Mouse (Mus musculus): ENCODE results near the gene Pm20d1. TPM values are rescaled to one million over a fixed set of nuclear protein-coding genes. Genes with fewer than 3 reads are reported as not detected.
A peak's percentile ranks its signal among the peaks of the same experiment; 100 is the strongest.

The Pm20d1 gene
- polyA plus RNA-seq (2012), result not detected in 2 replicates

GRCm38 (mm10) chr1:131797202-131797909 lies at the start of gene Pm20d1:
Pm20d1 (plus strand) TSS chr1:131797381.
- H3K4me3 ChIP-seq (replicated peaks), result peak within 1 kb of the TSS; percentile 19
- no peaks in the 10 kb centered on the region for H3K9me3 ChIP-seq (ENCODE audit: control insufficient read depth, low read length)
- no peaks in the 10 kb centered on the region for H3K36me3 ChIP-seq (ENCODE audit: control insufficient read depth)
- no peaks in the 10 kb centered on the region for H3K4me1 ChIP-seq (ENCODE audit: control insufficient read depth)
- H3K27me3 ChIP-seq (ENCODE audit: control insufficient read depth), result peaks cover 27% of the 10 kb centered on the region
- TF ChIP-seq GATA1 (IDR thresholded peaks at IDR 0.05; ENCODE audit: low read length) (no peak), TAL1 (IDR thresholded peaks at IDR 0.05; ENCODE audit: low read length) (no peak)

GRCm38 (mm10) chr1:131747761-131748160 lies 49.4 kb upstream of the Pm20d1 start:
- no peak overlapping the region for H3K4me3 ChIP-seq (replicated peaks)
- no peaks in the 10 kb centered on the region for H3K9me3 ChIP-seq (ENCODE audit: control insufficient read depth, low read length)
- H3K27me3 ChIP-seq (ENCODE audit: control insufficient read depth), result 0 out of 2 replicates have a peak, but pooled peaks cover 2% of the 10 kb centered on the region
- no peaks in the 10 kb centered on the region for H3K36me3 ChIP-seq (ENCODE audit: control insufficient read depth)
- TF ChIP-seq GATA1 (IDR thresholded peaks at IDR 0.05; ENCODE audit: low read length) (no peak), TAL1 (IDR thresholded peaks at IDR 0.05; ENCODE audit: low read length) (no peak)
- no peaks in the 10 kb centered on the region for H3K4me1 ChIP-seq (ENCODE audit: control insufficient read depth)

- no peak overlapping the region for H3K4me3 ChIP-seq (replicated peaks)
- no peaks in the 10 kb centered on the region for H3K36me3 ChIP-seq (ENCODE audit: control insufficient read depth)
- H3K9me3 ChIP-seq (ENCODE audit: control insufficient read depth, low read length), result no peaks in the 10 kb centered on the region
- no peak for TF ChIP-seq GATA1 (IDR thresholded peaks at IDR 0.05; ENCODE audit: low read length)
- TF ChIP-seq TAL1 (IDR thresholded peaks at IDR 0.05; ENCODE audit: low read length), result no peak
- H3K27me3 ChIP-seq (ENCODE audit: control insufficient read depth), result 0 out of 2 replicates have a peak, but pooled peaks cover under 1% of the 10 kb centered on the region
- no peaks in the 10 kb centered on the region for H3K4me1 ChIP-seq (ENCODE audit: control insufficient read depth)
Measured at GRCm38 (mm10) chr1:131748636-131749035, 48.5 kb upstream of the Pm20d1 start.

GRCm38 (mm10) chr1:131749706-131750545 lies 47.3 kb upstream of the Pm20d1 start:
- Histone ChIP-seq H3K9me3 (ENCODE audit: control insufficient read depth, low read length) (no peaks in the 10 kb centered on the region), H3K4me3 (replicated peaks) (no peak overlapping the region), H3K36me3 (ENCODE audit: control insufficient read depth) (no peaks in the 10 kb centered on the region), H3K4me1 (ENCODE audit: control insufficient read depth) (peaks cover 5% of the 10 kb centered on the region), H3K27me3 (ENCODE audit: control insufficient read depth) (no peaks in the 10 kb centered on the region)
- no peak for TF ChIP-seq TAL1 (IDR thresholded peaks at IDR 0.05; ENCODE audit: low read length)
- TF ChIP-seq GATA1 (IDR thresholded peaks at IDR 0.05; ENCODE audit: low read length), result no peak

GRCm38 (mm10) chr1:131751181-131751890 lies 45.8 kb upstream of the Pm20d1 start:
- Histone ChIP-seq H3K27me3 (ENCODE audit: control insufficient read depth) (no peaks in the 10 kb centered on the region), H3K4me1 (ENCODE audit: control insufficient read depth) (peaks cover 5% of the 10 kb centered on the region), H3K9me3 (ENCODE audit: control insufficient read depth, low read length) (no peaks in the 10 kb centered on the region), H3K36me3 (ENCODE audit: control insufficient read depth) (no peaks in the 10 kb centered on the region), H3K4me3 (replicated peaks) (no peak overlapping the region)
- no peak for TF ChIP-seq TAL1 (IDR thresholded peaks at IDR 0.05; ENCODE audit: low read length)
- TF ChIP-seq GATA1 (IDR thresholded peaks at IDR 0.05; ENCODE audit: low read length), result no peak

GRCm38 (mm10) chr1:131751891-131752311 lies 45.3 kb upstream of the Pm20d1 start:
- TF ChIP-seq GATA1 (IDR thresholded peaks at IDR 0.05; ENCODE audit: low read length) (no peak), TAL1 (IDR thresholded peaks at IDR 0.05; ENCODE audit: low read length) (no peak)
- H3K4me3 ChIP-seq (replicated peaks), result no peak overlapping the region
- no peaks in the 10 kb centered on the region for H3K9me3 ChIP-seq (ENCODE audit: control insufficient read depth, low read length)
- peaks cover 5% of the 10 kb centered on the region for H3K4me1 ChIP-seq (ENCODE audit: control insufficient read depth)
- no peaks in the 10 kb centered on the region for H3K27me3 ChIP-seq (ENCODE audit: control insufficient read depth)
- no peaks in the 10 kb centered on the region for H3K36me3 ChIP-seq (ENCODE audit: control insufficient read depth)

GRCm38 (mm10) chr1:131754212-131754829 lies 42.9 kb upstream of the Pm20d1 start:
- Histone ChIP-seq H3K36me3 (ENCODE audit: control insufficient read depth) (no peaks in the 10 kb centered on the region), H3K4me1 (ENCODE audit: control insufficient read depth) (peaks cover 5% of the 10 kb centered on the region), H3K27me3 (ENCODE audit: control insufficient read depth) (no peaks in the 10 kb centered on the region), H3K9me3 (ENCODE audit: control insufficient read depth, low read length) (no peaks in the 10 kb centered on the region), H3K4me3 (replicated peaks) (no peak overlapping the region)
- TF ChIP-seq TAL1 (IDR thresholded peaks at IDR 0.05; ENCODE audit: low read length), result no peak
- no peak for TF ChIP-seq GATA1 (IDR thresholded peaks at IDR 0.05; ENCODE audit: low read length)

- Histone ChIP-seq H3K27me3 (ENCODE audit: control insufficient read depth) (no peaks in the 10 kb centered on the region), H3K36me3 (ENCODE audit: control insufficient read depth) (no peaks in the 10 kb centered on the region), H3K4me3 (replicated peaks) (no peak overlapping the region), H3K4me1 (ENCODE audit: control insufficient read depth) (peaks cover 5% of the 10 kb centered on the region), H3K9me3 (ENCODE audit: control insufficient read depth, low read length) (no peaks in the 10 kb centered on the region)
- TF ChIP-seq TAL1 (IDR thresholded peaks at IDR 0.05; ENCODE audit: low read length), result no peak
- no peak for TF ChIP-seq GATA1 (IDR thresholded peaks at IDR 0.05; ENCODE audit: low read length)
Measured at GRCm38 (mm10) chr1:131754916-131755315, 42.3 kb upstream of the Pm20d1 start.

All from erythroblast, embryonic 14.5 days (primary cell).